Mouse (Mus musculus): ENCODE data around the gene Tdgf1. TPM values are rescaled to one million over a fixed set of nuclear protein-coding genes. Genes with fewer than 3 reads are reported as not detected.

The Tdgf1 gene
- polyA plus RNA-seq, 1 experiment from 2014 or later: not detected

DNA sequence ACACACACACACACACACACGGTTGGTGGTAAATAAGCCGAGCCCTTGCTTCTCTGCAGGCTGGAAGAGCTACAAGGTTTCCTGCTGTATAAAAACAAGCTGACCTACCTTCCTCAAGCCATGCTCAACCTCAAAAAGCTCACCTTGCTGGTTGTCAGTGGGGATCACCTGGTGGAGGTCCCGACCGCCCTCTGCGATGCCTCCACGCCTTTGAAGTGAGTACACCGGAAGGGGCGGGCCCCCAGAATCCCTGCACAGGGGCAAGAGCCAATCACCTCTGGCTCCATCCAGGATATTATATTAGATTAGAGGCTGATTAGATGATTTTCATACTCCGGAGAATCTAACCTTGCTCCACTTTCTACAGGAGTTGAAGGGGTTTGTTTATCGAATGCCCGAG is 33.5 kb upstream of the Tdgf1 start:
- WGBS: 87% methylated on average over 11 of the region's 11 CpGs
- Histone ChIP-seq H3K9me3 (ENCODE audit: control insufficient read depth, low read length) (no peaks in the 10 kb centered on the region), H3K27ac (replicated peaks) (no peak overlapping the region), H3K4me1 (replicated peaks; ENCODE audit: control insufficient read depth, insufficient read depth) (no peaks in the 10 kb centered on the region), H3K27me3 (ENCODE audit: control insufficient read depth, insufficient read depth, low read length) (no peaks in the 10 kb centered on the region), H3K36me3 (ENCODE audit: control insufficient read depth, insufficient read depth, low read length) (no peaks in the 10 kb centered on the region), H3K4me3 (ENCODE audit: low read depth, low read length) (no peak overlapping the region), H3K4me2 (replicated peaks; ENCODE audit: low read depth) (no peak overlapping the region), H3K9ac (ENCODE audit: low read length) (no peak overlapping the region)
- TF ChIP-seq EP300 (optimal IDR thresholded peaks at IDR 0.05) (no peak), CTCF (IDR thresholded peaks at IDR 0.05; ENCODE audit: low read depth) (no peak)
- DNase-seq (ENCODE audit: low spot score): no peak
- no peak for ATAC-seq (ENCODE audit: low FRiP score, low TSS enrichment)

DNA sequence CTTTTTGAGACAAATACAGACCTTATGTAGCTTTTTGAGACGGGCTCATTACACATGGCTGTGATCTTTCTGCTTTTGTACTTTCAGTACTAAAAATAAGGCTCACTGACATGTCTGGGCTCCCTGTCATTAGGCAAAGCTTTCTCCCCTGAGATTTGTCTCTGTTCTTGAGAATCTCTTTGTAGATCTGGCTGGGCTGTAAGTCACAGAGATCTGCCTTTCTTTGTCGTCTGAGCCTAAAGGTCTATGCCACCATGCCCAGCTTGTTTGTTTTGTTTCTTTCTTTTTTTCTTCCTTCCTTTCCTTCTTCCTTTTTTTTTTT is 19.9 kb upstream of the Tdgf1 start:
- H3K4me2 ChIP-seq (replicated peaks; ENCODE audit: low read depth): no peak overlapping the region
- H3K27ac ChIP-seq (replicated peaks): no peak overlapping the region
- no peaks in the 10 kb centered on the region for H3K36me3 ChIP-seq (ENCODE audit: control insufficient read depth, insufficient read depth, low read length)
- no peaks in the 10 kb centered on the region for H3K4me1 ChIP-seq (replicated peaks; ENCODE audit: control insufficient read depth, insufficient read depth)
- WGBS: 53% methylated on average over 2 of the region's 2 CpGs
- H3K4me3 ChIP-seq (ENCODE audit: low read depth, low read length): no peak overlapping the region
- no peak for DNase-seq (ENCODE audit: low spot score)
- H3K9me3 ChIP-seq (ENCODE audit: control insufficient read depth, low read length): no peaks in the 10 kb centered on the region
- no peak for ATAC-seq (ENCODE audit: low FRiP score, low TSS enrichment)
- TF ChIP-seq CTCF (IDR thresholded peaks at IDR 0.05; ENCODE audit: low read depth) (no peak), EP300 (optimal IDR thresholded peaks at IDR 0.05) (no peak)
- H3K27me3 ChIP-seq (ENCODE audit: control insufficient read depth, insufficient read depth, low read length): no peaks in the 10 kb centered on the region
- no peak overlapping the region for H3K9ac ChIP-seq (ENCODE audit: low read length)

DNA sequence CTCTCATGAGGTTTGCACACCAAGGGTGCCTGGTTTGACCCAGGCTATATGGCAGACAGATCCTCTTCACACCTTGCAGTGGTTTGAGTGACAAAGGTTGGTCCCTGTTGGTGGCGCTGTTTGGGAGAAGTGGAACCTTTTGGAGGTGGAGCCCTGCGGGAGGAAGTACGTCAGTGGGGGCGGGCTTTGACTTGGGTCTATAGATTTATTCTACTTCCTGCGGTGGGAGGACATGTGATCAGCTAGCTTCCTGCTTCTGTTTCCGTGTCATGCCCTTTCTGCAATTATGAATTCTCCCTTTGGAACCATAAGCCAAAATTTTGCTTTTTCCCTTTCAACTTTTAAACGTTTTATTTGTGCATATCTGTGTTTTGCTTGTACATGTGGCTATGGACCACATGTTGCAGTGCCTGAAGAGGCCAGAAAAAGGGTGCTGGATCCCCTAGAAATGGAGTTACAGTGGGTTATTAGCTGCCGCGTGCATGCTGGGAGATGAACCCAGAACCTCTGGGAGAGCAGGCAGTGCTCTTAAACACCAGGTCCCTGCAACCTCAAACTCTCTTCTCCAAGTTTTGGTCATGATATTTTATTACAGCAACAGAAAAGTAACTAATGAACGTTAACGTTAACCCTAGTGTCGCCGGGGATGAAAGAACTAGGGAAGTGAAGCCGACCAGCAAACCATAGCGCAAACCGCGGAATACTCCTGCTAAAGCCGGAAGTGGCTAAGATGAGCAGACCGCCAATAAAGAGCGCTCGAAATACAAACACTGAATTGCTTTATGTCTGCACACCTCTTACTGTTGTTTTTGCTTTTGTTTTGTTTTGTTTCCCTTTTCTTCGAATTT is 19.3 kb upstream of the Tdgf1 start:
- Histone ChIP-seq H3K27ac (replicated peaks) (no peak overlapping the region), H3K36me3 (ENCODE audit: control insufficient read depth, insufficient read depth, low read length) (no peaks in the 10 kb centered on the region), H3K9ac (ENCODE audit: low read length) (no peak overlapping the region), H3K4me3 (ENCODE audit: low read depth, low read length) (no peak overlapping the region), H3K4me2 (replicated peaks; ENCODE audit: low read depth) (no peak overlapping the region), H3K9me3 (ENCODE audit: control insufficient read depth, low read length) (no peaks in the 10 kb centered on the region), H3K4me1 (replicated peaks; ENCODE audit: control insufficient read depth, insufficient read depth) (no peaks in the 10 kb centered on the region), H3K27me3 (ENCODE audit: control insufficient read depth, insufficient read depth, low read length) (no peaks in the 10 kb centered on the region)
- 89% methylated on average over 22 of the region's 22 CpGs for WGBS
- TF ChIP-seq CTCF (IDR thresholded peaks at IDR 0.05; ENCODE audit: low read depth): no peak
- no peak for TF ChIP-seq EP300 (optimal IDR thresholded peaks at IDR 0.05)
- DNase-seq (ENCODE audit: low spot score) (no peak), ATAC-seq (ENCODE audit: low FRiP score, low TSS enrichment) (no peak)

DNA sequence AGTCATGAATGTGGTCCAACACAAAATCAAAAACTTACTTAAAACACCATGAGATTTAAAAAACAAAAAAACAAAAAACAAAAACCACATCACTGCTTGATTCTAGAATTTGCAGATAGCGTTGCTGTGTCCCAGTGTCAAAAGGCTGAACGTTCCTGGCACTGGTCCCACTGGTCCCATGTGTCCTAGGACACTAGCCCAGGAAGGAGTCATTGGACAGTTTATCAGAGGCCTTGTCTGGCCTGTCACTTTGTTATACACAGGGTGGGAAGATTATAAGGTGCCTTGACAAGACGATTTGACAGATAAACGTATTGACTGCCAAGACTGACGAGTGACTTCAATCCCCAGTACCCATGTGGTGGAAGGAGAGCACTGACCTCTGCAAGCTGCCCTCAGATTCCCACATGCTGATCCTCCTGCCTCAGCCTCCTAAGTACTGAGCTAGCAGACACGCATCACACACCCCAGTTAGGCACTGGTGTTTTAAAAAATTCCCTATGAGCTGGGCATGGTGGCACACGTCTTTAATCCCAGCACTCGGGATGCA is 17.7 kb upstream of the Tdgf1 start:
- no peak overlapping the region for H3K4me2 ChIP-seq (replicated peaks; ENCODE audit: low read depth)
- H3K27me3 ChIP-seq (ENCODE audit: control insufficient read depth, insufficient read depth, low read length): no peaks in the 10 kb centered on the region
- no peak overlapping the region for H3K27ac ChIP-seq (replicated peaks)
- no peaks in the 10 kb centered on the region for H3K4me1 ChIP-seq (replicated peaks; ENCODE audit: control insufficient read depth, insufficient read depth)
- WGBS: 80% methylated on average over 8 of the region's 8 CpGs
- ATAC-seq (ENCODE audit: low FRiP score, low TSS enrichment) (no peak), DNase-seq (ENCODE audit: low spot score) (no peak)
- no peaks in the 10 kb centered on the region for H3K36me3 ChIP-seq (ENCODE audit: control insufficient read depth, insufficient read depth, low read length)
- no peak overlapping the region for H3K9ac ChIP-seq (ENCODE audit: low read length)
- H3K9me3 ChIP-seq (ENCODE audit: control insufficient read depth, low read length): no peaks in the 10 kb centered on the region
- TF ChIP-seq EP300 (optimal IDR thresholded peaks at IDR 0.05) (no peak), CTCF (IDR thresholded peaks at IDR 0.05; ENCODE audit: low read depth) (no peak)
- H3K4me3 ChIP-seq (ENCODE audit: low read depth, low read length): no peak overlapping the region

DNA sequence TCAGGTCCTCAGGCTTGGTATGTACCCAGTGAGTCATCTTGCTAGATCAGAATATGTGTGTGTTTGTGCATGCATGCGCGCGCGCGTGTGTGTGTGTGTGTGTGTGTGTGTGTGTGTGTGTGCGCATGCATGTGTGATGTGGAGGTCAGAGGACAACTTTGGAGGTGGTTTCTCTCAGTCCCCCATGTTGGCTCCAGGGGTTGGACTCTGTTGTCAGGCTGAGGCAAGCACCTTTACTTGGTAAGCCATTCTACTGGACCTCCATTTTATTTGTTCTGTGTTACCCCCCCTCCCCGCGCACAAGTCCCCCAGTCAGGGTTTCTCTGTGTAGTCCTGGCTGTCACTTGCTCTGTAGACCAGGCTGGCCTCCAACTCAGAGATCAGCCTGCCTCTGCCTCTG is 15.4 kb upstream of the Tdgf1 start:
- Histone ChIP-seq H3K9me3 (ENCODE audit: control insufficient read depth, low read length) (no peaks in the 10 kb centered on the region), H3K36me3 (ENCODE audit: control insufficient read depth, insufficient read depth, low read length) (no peaks in the 10 kb centered on the region), H3K27ac (replicated peaks) (no peak overlapping the region), H3K4me1 (replicated peaks; ENCODE audit: control insufficient read depth, insufficient read depth) (no peaks in the 10 kb centered on the region), H3K4me3 (ENCODE audit: low read depth, low read length) (no peak overlapping the region), H3K4me2 (replicated peaks; ENCODE audit: low read depth) (no peak overlapping the region), H3K9ac (ENCODE audit: low read length) (no peak overlapping the region), H3K27me3 (ENCODE audit: control insufficient read depth, insufficient read depth, low read length) (no peaks in the 10 kb centered on the region)
- ATAC-seq (ENCODE audit: low FRiP score, low TSS enrichment): no peak
- TF ChIP-seq CTCF (IDR thresholded peaks at IDR 0.05; ENCODE audit: low read depth) (no peak), EP300 (optimal IDR thresholded peaks at IDR 0.05) (no peak)
- 98% methylated on average over 8 of the region's 8 CpGs for WGBS
- DNase-seq (ENCODE audit: low spot score): no peak
